Mouse (Mus musculus) kidney, postnatal 14 days (tissue): ENCODE measurements around the gene Rinl.

ENCODE experiments used
- DNase-seq: peaks from one replicate; pipeline ENCODE4 v3.0.0; 2022; ENCODE audit warnings: mixed read lengths

Rinl gene

GRCm38 (mm10) chr7:28788307-28789195 is at the start of gene Rinl:
Rinl (plus strand) TSS chr7:28788969.
- DNase-seq: no peak

DNA sequence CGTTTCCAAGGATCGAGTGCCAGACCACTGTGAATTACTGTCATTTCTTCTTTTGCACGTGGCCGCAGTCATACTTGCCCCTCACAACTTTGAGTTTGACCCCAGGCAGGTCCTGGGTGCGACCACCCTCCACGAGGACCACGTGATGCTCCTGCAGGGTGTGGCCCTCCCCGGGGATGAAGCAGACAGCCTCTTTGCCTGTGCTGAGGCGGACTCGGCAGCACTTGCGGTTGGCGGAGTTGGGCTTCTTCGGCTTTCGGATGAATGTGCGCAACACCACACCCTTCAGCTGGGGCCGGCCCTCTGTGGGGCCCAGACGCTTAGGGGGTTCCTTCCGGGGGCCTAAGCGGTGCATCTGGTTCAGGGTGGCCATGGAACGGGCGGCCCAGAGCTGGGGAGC is 48.9 kb upstream of the Rinl start:
- DNase-seq: no peak

- no peak for DNase-seq
Measured at GRCm38 (mm10) chr7:28740949-28741348, 47.8 kb upstream of the Rinl start.

DNA sequence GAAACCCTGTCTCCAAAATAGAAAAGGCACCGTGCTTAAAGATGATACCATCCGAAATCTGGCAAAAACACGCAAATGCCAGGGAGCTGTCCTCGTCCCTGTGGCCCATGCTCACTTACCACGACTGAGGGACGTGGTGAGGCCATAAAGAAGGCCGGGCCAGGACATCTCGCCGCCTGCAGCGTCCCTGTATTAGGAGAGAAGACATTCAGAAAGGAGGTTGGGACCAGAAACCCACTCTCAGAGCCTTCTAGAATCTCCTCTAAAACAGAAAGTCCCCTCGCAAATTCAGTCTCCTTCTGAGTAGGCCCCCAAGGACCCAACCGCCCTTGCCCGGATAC is 47.4 kb upstream of the Rinl start:
- DNase-seq: no peak

GRCm38 (mm10) chr7:28741709-28742438 is 46.9 kb upstream of the Rinl start, which contains the start of the genes Mrps12 and Sars2:
Mrps12 (minus strand) TSS chr7:28741820.
Sars2 (plus strand) TSS chr7:28741992.
- peak; percentile 97 for DNase-seq

- no peak for DNase-seq
Measured at GRCm38 (mm10) chr7:28749935-28750334, 38.8 kb upstream of the Rinl start.

DNA sequence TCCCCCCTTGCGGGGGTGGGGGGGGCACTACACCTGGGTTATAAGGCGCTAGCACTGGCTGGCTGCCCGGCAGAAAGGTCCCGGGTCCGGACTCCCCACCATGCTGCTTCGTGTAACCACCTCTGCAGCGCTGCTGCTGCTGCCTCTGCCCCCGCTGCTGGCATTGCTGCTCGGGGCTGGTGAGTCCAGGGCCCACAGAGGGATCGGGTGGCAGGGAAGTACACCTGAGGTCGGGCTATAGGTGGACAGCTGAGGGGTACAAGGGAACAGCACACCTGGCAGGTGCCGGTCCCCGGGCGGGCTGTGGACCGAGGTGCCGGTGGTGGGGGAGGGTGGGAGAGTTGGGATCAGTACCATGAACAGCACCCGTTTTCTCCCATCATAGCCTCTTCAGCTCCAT is 32.7 kb upstream of the Rinl start, which contains the start of gene Ccer2:
TSS of gene Ccer2 (plus strand) at position 96 of the 400 bp plus-strand sequence.
- no peak for DNase-seq

DNA sequence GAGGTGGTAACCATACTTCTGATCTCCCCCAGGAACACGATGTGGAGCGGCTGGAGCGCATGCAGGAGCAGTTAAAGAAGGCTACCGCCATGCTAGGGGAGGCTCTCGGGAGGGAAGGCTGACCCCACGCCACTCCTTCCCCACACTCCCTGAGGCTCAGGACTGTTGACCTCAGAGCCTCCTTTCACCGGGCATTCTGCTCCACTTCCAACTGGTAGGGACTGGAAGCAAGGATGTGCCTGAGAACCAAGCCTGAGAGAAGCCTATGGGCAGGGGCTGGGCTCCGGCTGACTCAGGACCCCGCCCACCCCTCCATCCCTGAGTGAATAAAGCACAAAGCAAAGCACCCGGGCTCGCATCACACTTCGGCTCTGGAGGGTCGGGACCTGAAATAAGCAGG is 30.1 kb upstream of the Rinl start:
- DNase-seq: no peak

DNA sequence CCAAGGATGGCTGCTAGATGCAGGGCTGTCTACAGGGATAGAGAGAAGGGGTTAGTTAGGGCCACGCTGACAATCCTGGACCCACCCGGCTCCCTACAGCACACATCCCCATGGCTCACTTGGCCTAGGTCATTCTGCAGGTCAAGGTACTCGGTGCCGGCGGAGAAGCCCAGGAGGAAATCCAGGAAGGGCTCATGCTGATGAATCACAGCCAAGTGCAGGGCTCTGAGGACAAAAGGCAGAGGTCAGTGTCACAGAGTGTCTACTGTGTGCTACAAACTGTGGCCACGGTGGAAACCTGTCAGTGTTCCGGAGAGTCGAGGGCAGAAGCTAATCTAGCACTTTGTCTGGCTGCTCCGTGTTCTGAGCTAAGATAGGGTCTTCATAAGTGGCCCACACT is 26.9 kb upstream of the Rinl start:
- no peak for DNase-seq

DNA sequence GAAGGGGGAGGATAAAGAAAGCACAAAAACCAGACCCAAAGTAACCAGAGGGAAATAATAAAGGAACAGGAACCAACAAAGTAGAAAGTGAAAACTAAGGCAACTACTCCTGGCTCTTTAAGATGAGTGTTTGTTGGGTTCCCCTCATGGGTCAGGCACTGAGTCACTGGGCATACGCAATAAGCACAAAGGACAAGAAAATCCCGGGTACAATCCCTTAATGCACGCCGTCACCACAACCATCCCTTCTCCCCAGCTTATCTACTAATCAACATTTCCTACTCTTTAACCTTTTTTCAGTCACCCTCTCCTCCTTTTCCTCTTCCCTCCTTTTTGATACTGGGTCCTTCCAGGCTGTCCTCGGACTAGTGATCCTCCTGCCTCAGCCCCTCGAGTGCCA is 23.6 kb upstream of the Rinl start:
- no peak for DNase-seq

GRCm38 (mm10) chr7:28766173-28766879 is 22.4 kb upstream of the Rinl start, which contains the start of gene Sirt2:
Sirt2 (plus strand) TSS chr7:28766735.
- peak; percentile 99 for DNase-seq

DNA sequence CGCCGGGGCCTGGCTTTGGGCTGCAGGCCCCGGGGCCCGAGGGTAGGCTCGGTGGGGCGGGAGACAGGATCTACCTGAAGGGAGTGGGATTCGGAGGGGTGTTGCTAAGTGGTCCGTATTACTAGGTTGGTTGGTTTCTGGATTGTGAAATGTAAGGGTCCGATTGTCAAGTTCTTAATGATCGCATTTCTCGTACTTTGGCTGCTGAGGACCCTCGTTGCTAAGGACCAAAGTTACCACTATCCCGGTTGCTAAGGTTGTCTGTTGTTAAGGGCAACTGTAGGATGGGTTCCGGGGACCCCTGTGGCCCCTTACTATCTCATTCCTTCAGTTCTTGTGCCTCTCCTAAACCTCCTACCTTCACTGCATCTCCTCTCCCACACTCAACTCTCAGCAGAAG is 21.9 kb upstream of the Rinl start:
- no peak for DNase-seq

GRCm38 (mm10) chr7:28767462-28767965 is 21.3 kb upstream of the Rinl start, which contains the start of gene Nfkbib:
Nfkbib (minus strand) TSS chr7:28767512.
- no peak for DNase-seq

- no peak for DNase-seq
Measured at GRCm38 (mm10) chr7:28769414-28769958, 19.3 kb upstream of the Rinl start.

DNA sequence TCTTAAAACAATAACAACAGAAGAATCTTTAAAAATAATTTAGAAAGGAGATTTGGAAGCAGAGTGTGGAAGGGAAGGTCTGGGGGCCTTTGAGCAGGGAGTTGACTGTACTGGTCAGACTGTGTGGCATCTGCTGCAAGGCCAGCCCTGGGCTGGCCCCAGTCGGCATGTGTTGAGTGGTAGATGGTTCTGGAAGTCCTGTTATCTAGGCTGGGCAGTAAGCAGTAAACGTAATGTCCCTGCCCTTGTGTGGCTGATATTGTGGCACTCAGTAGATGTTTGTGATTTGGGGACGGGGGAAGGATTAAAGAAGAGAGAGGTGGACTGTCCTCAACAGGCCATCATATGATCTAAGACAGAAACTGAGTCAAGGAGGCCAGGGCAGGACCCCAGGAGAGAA is 18.5 kb upstream of the Rinl start:
- DNase-seq: no peak

- DNase-seq: no peak
Measured at GRCm38 (mm10) chr7:28771867-28772266, 16.9 kb upstream of the Rinl start.

GRCm38 (mm10) chr7:28773163-28773562 is 15.6 kb upstream of the Rinl start:
- no peak for DNase-seq

- no peak for DNase-seq
Measured at GRCm38 (mm10) chr7:28774164-28774563, 14.6 kb upstream of the Rinl start.

DNA sequence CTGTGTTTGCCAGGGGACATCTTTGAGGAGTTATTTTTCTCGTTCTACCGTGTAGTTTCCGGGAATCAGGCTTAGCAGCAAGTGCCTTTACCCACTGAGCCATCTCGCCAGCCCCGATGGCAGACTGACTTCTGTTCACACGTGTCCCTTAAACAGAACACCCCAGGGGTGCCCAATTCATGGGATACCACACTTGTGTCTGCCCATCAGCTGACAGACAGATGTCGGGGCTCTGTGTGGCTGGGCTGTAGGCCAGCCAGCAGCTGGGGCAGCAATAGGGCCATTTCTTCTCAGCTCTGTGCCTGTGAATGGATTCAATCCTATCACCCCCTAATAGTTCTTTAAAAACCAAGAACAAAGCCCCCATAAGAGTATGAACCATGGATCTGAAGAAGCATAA is 13.6 kb upstream of the Rinl start:
- no peak for DNase-seq

- DNase-seq: no peak
Measured at GRCm38 (mm10) chr7:28778825-28779224, 9.9 kb upstream of the Rinl start.

DNA sequence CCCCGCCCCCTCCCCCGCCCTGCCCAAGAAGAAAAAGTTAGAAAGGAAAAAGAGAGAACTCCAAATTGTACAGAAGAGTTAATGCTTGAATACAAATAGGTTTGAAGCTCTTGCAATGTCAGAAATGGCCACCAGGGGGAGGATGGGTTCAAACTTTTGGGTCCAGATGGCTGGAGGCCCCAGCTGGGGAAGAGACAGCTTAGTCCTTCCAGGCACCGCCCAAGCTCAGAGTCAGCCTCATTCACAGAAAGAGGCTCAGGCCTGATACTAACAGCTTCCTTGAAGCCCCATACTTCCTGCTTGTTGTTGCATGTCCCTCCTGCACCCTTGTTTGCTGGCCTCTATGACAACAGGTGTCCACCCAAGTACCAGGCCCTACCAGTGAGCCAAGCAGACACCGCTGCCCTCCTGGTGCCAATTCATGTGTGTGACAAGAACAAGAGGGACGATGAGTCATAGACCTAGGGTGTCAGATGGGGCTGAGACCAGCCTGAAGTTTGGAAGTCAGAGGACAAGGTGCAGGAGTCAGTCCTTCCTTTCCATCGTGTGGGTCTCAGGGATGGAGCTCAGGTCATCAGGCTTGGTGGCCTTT is 8.6 kb upstream of the Rinl start:
- peak; percentile 88 for DNase-seq

- no peak for DNase-seq
Measured at GRCm38 (mm10) chr7:28780857-28781256, 7.9 kb upstream of the Rinl start.
